Mouse (Mus musculus) liver, adult 2 months (tissue): ENCODE measurements around the gene Fndc3b. TPM values are rescaled to one million over a fixed set of nuclear protein-coding genes. Genes with fewer than 3 reads are reported as not detected.

ENCODE experiments used
- DNase-seq: peaks from one replicate; pipeline ENCODE4 v3.0.0-alpha.2; 2011; ENCODE audit warnings: low read depth, low spot score; ENCODE audit errors: extremely low read depth
- H3K27ac ChIP-seq: fragments of 200-500 bp; replicated peaks from 2 replicates; pipeline ENCODE4 v1.5.1; 2012; ENCODE audit warnings: low read depth, mild to moderate bottlenecking, control low read depth, inconsistent platforms, low read length; ENCODE audit not compliant: insufficient read depth
- H3K27me3 ChIP-seq: fragments of 200-500 bp; 2 replicates; pipeline ENCODE4 v1.6.1; 2012; ENCODE audit warnings: mild to moderate bottlenecking, moderate library complexity, low read length, inconsistent platforms; ENCODE audit not compliant: control insufficient read depth, insufficient read depth
- H3K36me3 ChIP-seq: fragments of 200-500 bp; 2 replicates; pipeline ENCODE4 v1.6.1; 2012; ENCODE audit warnings: low read length, inconsistent platforms; ENCODE audit not compliant: control insufficient read depth, insufficient read depth
- H3K4me1 ChIP-seq: fragments of 200-500 bp; 2 replicates; pipeline ENCODE4 v1.6.1; 2011; ENCODE audit warnings: low read length; ENCODE audit not compliant: control insufficient read depth, insufficient read depth
- H3K4me3 ChIP-seq: fragments of 200-500 bp; 2 replicates; pipeline ENCODE4 v1.5.1; 2011; ENCODE audit warnings: low read depth, mild to moderate bottlenecking, control low read depth, low read length, moderate library complexity; ENCODE audit not compliant: insufficient read depth
- H3K79me2 ChIP-seq: fragments of 200-500 bp; 2 replicates; pipeline ENCODE4 v1.6.1; 2012; ENCODE audit warnings: inconsistent platforms, mild to moderate bottlenecking, low read length, moderate library complexity; ENCODE audit not compliant: control insufficient read depth, insufficient read depth
- H3K9ac ChIP-seq: fragments of 200-500 bp; 2 replicates; pipeline ENCODE4 v1.6.1; 2012; ENCODE audit warnings: low read depth, mild to moderate bottlenecking, control low read depth, inconsistent platforms, low read length
- CTCF ChIP-seq: fragments of 200-500 bp; IDR thresholded peaks from 2 replicates; pipeline ENCODE4 v1.5.1; 2011; ENCODE audit warnings: low read depth, low read length, control low read depth
- POLR2A ChIP-seq: fragments of 200-500 bp; IDR thresholded peaks from 2 replicates; pipeline ENCODE4 v1.6.1; 2011; ENCODE audit warnings: low read length, control low read depth; ENCODE audit not compliant: insufficient read depth; ENCODE audit errors: extremely low read depth
- WGBS: fragments of 180-500 bp; shearing (Covaris S2); methylation state at CpG from one replicate; pipeline ENCODE4 v1.1.7; 2018; 5-methylcytosine and 5-hydroxymethylcytosine counted together
- polyA plus RNA-seq: library from polyadenylated mRNA; depleted of rRNA; stranded (reverse); fragments of >200 nt; gene quantifications from 2 replicates; pipeline ENCODE4 v1.2.3, GENCODE M21; 2012
- total RNA-seq: library from RNA; depleted of rRNA; stranded (reverse); fragments of >200 nt; gene quantifications from 2 replicates; pipeline ENCODE4 v1.2.3, GENCODE M21; 2014

Gene Fndc3b
- total and polyA plus RNA-seq, 2 experiments, result 3.3 to 9.4 TPM

- Histone ChIP-seq H3K36me3 (peaks cover 21% of the 10 kb centered on the region), H3K4me3 (no peak overlapping the region)
Observed at GRCm38 (mm10) chr3:27430621-27431263, 280.4 kb downstream of the Fndc3b start.

GRCm38 (mm10) chr3:27427406-27427805 is 283.7 kb downstream of the Fndc3b start:
- DNase-seq, result peak; percentile 8
- H3K79me2 ChIP-seq, result no peaks in the 10 kb centered on the region
- no peak overlapping the region for H3K27ac ChIP-seq
- WGBS, result 89% methylated on average over 6 of the region's 6 CpGs
- no peaks in the 10 kb centered on the region for H3K4me1 ChIP-seq
- peaks cover 35% of the 10 kb centered on the region for H3K36me3 ChIP-seq
- no peak overlapping the region for H3K4me3 ChIP-seq
- H3K27me3 ChIP-seq, result no peaks in the 10 kb centered on the region
- no peak overlapping the region for H3K9ac ChIP-seq
- no peak for TF ChIP-seq POLR2A
- TF ChIP-seq CTCF, result no peak

More at GRCm38 (mm10) chr3:27430621-27431263, 280.4 kb downstream of the Fndc3b start:
- Histone ChIP-seq H3K27ac (no peak overlapping the region), H3K4me1 (no peaks in the 10 kb centered on the region), H3K79me2 (no peaks in the 10 kb centered on the region), H3K9ac (no peak overlapping the region), H3K27me3 (no peaks in the 10 kb centered on the region)
- 89% methylated on average over 13 of the region's 13 CpGs for WGBS
- peak; percentile 33 for DNase-seq
- TF ChIP-seq CTCF, result no peak
- TF ChIP-seq POLR2A, result no peak

- Histone ChIP-seq H3K4me1 (no peaks in the 10 kb centered on the region), H3K79me2 (no peaks in the 10 kb centered on the region), H3K27ac (no peak overlapping the region), H3K27me3 (no peaks in the 10 kb centered on the region), H3K36me3 (peaks cover 30% of the 10 kb centered on the region), H3K4me3 (no peak overlapping the region), H3K9ac (no peak overlapping the region)
- 90% methylated on average over 11 of the region's 11 CpGs for WGBS
- TF ChIP-seq POLR2A (no peak), CTCF (no peak)
- DNase-seq, result no peak
Observed at GRCm38 (mm10) chr3:27424049-27424667, 286.9 kb downstream of the Fndc3b start.

GRCm38 (mm10) chr3:27422521-27422920 is 288.6 kb downstream of the Fndc3b start:
- TF ChIP-seq CTCF (no peak), POLR2A (no peak)
- Histone ChIP-seq H3K4me1 (no peaks in the 10 kb centered on the region), H3K79me2 (no peaks in the 10 kb centered on the region), H3K9ac (no peak overlapping the region), H3K4me3 (no peak overlapping the region), H3K36me3 (peaks cover 38% of the 10 kb centered on the region), H3K27me3 (no peaks in the 10 kb centered on the region), H3K27ac (no peak overlapping the region)
- 85% methylated on average over 6 of the region's 6 CpGs for WGBS
- DNase-seq, result no peak

GRCm38 (mm10) chr3:27421980-27422379 is 289.1 kb downstream of the Fndc3b start:
- DNase-seq, result no peak
- H3K27me3 ChIP-seq, result no peaks in the 10 kb centered on the region
- no peak for TF ChIP-seq CTCF
- TF ChIP-seq POLR2A, result no peak
- peaks cover 40% of the 10 kb centered on the region for H3K36me3 ChIP-seq
- no peaks in the 10 kb centered on the region for H3K79me2 ChIP-seq
- H3K4me3 ChIP-seq, result no peak overlapping the region
- H3K4me1 ChIP-seq, result no peaks in the 10 kb centered on the region
- no peak overlapping the region for H3K9ac ChIP-seq
- 98% methylated on average over 12 of the region's 12 CpGs for WGBS
- H3K27ac ChIP-seq, result no peak overlapping the region

- WGBS, result 71% methylated on average over 8 of the region's 8 CpGs
- H3K27ac ChIP-seq, result no peak overlapping the region
- TF ChIP-seq CTCF (no peak), POLR2A (no peak)
- peaks cover 25% of the 10 kb centered on the region; the same call in 1 of the 2 replicates for H3K36me3 ChIP-seq
- no peaks in the 10 kb centered on the region for H3K27me3 ChIP-seq
- no peaks in the 10 kb centered on the region for H3K4me1 ChIP-seq
- H3K9ac ChIP-seq, result no peak overlapping the region
- no peak for DNase-seq
- no peak overlapping the region for H3K4me3 ChIP-seq
- H3K79me2 ChIP-seq, result no peaks in the 10 kb centered on the region
Observed at GRCm38 (mm10) chr3:27418602-27419001, 292.5 kb downstream of the Fndc3b start.
